Mouse (Mus musculus) Patski (cell line): Measurements from ENCODE around the gene Drg1. TPM values are rescaled to one million over a fixed set of nuclear protein-coding genes. Genes with fewer than 3 reads are reported as not detected.
"Not testable (repeated sequence)": the region's sequence is repeated elsewhere in the genome, so short reads cannot be mapped to it uniquely, and the experiment has no call there.

Source experiments
- ATAC-seq: fragments of 100-300 bp; one replicate; pipeline ENCODE4 v1.8.0; 2021
- CTCF ChIA-PET: fragments of 350-600 bp; sonication (Branson Sonifier 250); formaldehyde crosslinking; loops from one replicate; lab custom pipeline; 2022; ENCODE audit warnings: inconsistent platforms; lab: Charles Lee
- POLR2A ChIA-PET: fragments of 350-600 bp; sonication (Branson Sonifier 250); formaldehyde crosslinking; loops from one replicate; lab custom pipeline; 2022; ENCODE audit warnings: antibody characterized with exemption, inconsistent platforms; lab: Charles Lee
- DNase-seq: peaks from one replicate; pipeline ENCODE4 v3.0.0-alpha.2; 2011; ENCODE audit warnings: low read depth, low spot score
- H3K27me3 ChIP-seq: fragments of 371-371 bp; one replicate; pipeline ENCODE4 v1.5.1; 2021
- in situ Hi-C: fragments of 300-500 bp; cut with MboI; formaldehyde crosslinking; loops from 3 replicates; pipeline ENCODE4 v1.11.1; 2018; ENCODE audit warnings: low pct_unique_long_range_greater_than_20kb, mixed read lengths
- polyA plus RNA-seq: library from polyadenylated mRNA; unstranded; gene quantifications from one replicate; pipeline ENCODE4 v1.2.3, GENCODE M21; 2021

Drg1 gene
- polyA plus RNA-seq, 1 experiment from 2014 or later: 137 TPM

DNA sequence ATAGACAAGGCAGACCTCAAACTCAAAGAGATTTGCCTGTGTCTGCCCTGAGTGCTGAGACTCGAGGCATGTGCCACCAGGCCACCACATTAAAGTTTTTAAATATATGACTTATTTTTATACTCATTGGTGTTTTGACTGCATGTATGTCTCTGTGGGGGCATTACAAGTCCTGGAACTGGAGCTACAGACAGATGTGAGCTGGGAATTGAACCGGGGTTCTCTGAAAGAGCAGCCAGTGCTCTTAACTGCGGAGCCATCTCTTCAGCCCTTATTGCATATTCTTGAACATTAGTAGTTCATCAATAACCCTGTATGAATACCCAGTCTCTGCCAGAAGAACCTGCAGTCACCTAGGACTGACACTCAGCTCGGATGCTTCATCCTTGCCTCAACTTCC lies 107.4 kb downstream of the Drg1 start:
- DNase-seq, ATAC-seq, in situ Hi-C loops, H3K27me3 ChIP-seq: not testable (repeated sequence)
- ChIA-PET CTCF (interaction anchor here (15.9 to 33.7 kb wide), 3 partner anchors 14 to 32 kb away, joined by 999 to 2208 read pairs (median 1630); partner anchors contain the start of gene Sfi1), POLR2A (interaction anchor here (4.0 to 24.2 kb wide), 6 partner anchors 8 to 32 kb away, joined by 13 to 411 read pairs (median 34); partner anchors contain the start of gene Sfi1)

DNA sequence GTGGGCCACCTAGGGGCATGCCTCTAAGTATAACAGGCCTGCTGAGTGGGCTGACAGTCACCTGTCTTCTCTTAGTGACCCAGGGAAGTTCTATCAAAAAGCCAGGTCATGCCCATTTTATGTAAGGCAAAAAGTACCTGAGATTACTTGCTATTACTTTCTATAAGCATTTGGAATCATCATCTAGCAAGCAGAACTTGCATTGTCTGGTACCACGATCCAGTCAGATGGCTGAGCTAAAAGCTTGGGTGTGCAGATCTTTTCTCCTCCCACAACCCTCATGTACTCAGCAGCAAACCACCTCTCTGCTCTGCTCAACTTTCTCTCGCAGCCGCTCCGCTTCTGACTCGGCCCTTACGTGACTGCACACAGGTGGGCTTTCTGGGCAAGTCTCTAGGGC lies 108.2 kb downstream of the Drg1 start:
- DNase-seq, H3K27me3 ChIP-seq, ATAC-seq, in situ Hi-C loops: not testable (repeated sequence)
- CTCF ChIA-PET: interaction anchor here (15.9 to 33.7 kb wide), 3 partner anchors 14 to 33 kb away, joined by 999 to 2208 read pairs (median 1630); partner anchors contain the start of gene Sfi1
- POLR2A ChIA-PET: interaction anchor here (4.0 to 24.2 kb wide), 6 partner anchors 9 to 32 kb away, joined by 13 to 411 read pairs (median 34); partner anchors contain the start of gene Sfi1

- H3K27me3 ChIP-seq, DNase-seq, ATAC-seq, in situ Hi-C loops: not testable (repeated sequence)
- ChIA-PET POLR2A (interaction anchor here (4.0 to 24.2 kb wide), 6 partner anchors 9 to 33 kb away, joined by 13 to 411 read pairs (median 34); partner anchors contain the start of gene Sfi1), CTCF (interaction anchor here (15.9 to 33.7 kb wide), 3 partner anchors 15 to 34 kb away, joined by 999 to 2208 read pairs (median 1630); partner anchors contain the start of gene Sfi1)
These were observed 109.2 kb downstream of the Drg1 start for GRCm38 (mm10) chr11:3156991-3157390.

DNA sequence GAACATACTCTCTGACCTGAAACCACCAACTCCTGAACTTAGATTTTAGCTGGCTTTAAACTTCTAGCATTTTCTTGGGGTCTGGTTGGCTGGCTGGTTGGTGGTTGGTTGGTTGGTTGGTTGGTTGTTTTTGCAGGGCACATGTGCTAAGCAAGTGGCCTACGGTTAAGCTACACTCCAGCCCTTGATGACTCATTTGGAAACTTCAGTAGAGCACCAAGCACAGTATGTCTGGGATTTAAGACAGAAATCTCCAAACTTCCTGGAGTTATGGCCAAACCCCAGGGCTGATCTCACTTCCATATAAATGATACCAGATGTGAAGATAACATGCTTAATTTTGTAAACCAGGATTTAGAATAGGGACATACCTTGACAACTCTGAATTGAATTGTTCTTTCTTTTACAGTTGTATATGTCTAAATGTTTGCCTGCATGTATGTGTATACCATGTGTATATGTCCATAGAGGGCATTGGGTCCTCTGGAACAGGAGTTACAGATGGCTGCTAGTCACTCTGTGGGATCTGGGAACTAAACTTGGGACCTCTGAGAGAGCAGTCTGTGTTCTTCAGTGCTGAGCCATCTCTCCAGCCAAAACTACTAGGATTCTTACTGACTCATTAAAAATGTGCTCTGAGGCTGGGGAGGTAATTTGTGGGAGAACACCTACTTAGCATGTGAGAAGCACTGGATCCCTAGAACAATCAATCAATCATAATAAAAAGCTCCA lies 112.4 kb downstream of the Drg1 start:
- H3K27me3 ChIP-seq, in situ Hi-C loops, DNase-seq: not testable (repeated sequence)
- POLR2A ChIA-PET: interaction anchor here (0.7 to 3.3 kb wide), 9 partner anchors 8 to 45 kb away, joined by 3 to 27 read pairs (median 6); no protein-coding TSS in a partner anchor
- ATAC-seq: peak; percentile 48
- CTCF ChIA-PET: interaction anchor here (17.5 to 29.7 kb wide), 3 partner anchors 14 to 36 kb away, joined by 518 to 1630 read pairs (median 545); partner anchors contain the start of gene Sfi1

DNA sequence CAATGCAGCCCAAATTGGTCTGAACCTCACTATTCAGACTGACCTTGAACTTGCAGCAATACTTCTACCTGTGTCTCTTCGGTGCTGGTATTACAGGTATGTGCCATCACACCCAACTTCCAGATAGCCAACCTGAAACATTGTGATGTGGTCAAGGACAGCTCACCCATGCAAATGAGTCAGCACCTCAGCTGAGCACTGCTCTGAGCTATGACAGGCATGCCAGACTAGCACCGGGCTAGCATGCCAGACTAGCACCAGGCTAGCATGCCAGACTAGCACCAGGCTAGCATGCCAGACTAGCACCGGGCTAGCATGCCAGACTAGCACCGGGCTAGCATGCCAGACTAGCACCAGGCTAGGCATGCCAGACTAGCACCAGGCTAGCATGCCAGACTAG lies 114.9 kb downstream of the Drg1 start:
- ATAC-seq: peak; percentile 58
- ChIA-PET POLR2A (interaction anchor here (1.1 to 3.2 kb wide), 5 partner anchors 11 to 23 kb away, joined by 3 to 27 read pairs (median 5); no protein-coding TSS in a partner anchor), CTCF (interaction anchor here (17.5 to 29.7 kb wide), 3 partner anchors 15 to 39 kb away, joined by 518 to 1630 read pairs (median 545); partner anchors contain the start of gene Sfi1)
- in situ Hi-C loops, DNase-seq, H3K27me3 ChIP-seq: not testable (repeated sequence)

DNA sequence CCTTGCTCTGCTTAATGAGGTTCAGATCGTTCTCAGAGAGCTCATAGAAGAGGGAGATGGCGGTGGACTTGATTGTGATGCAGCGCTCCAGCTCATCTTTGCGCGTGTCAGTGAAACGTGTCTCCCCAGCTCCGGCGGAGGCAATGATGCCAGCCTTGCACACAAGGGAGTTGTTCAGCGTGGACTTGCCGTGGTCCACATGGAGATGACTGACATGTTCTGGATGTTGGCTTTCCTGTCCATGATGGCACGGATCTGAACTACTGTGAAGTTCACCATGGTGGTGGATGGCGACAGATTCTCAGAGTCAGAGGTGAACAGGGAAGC lies 115.6 kb downstream of the Drg1 start:
- H3K27me3 ChIP-seq, in situ Hi-C loops, DNase-seq, ATAC-seq: not testable (repeated sequence)
- CTCF ChIA-PET: interaction anchor here (17.5 to 29.7 kb wide), 3 partner anchors 15 to 40 kb away, joined by 518 to 1630 read pairs (median 545); partner anchors contain the start of gene Sfi1
- POLR2A ChIA-PET: interaction anchor here (1.1 to 1.5 kb wide), 3 partner anchors 12 to 27 kb away, joined by 3 to 4 read pairs (median 4); no protein-coding TSS in a partner anchor

- DNase-seq, H3K27me3 ChIP-seq, in situ Hi-C loops, ATAC-seq: not testable (repeated sequence)
- ChIA-PET POLR2A (interaction anchor here (1.1 to 2.2 kb wide), 4 partner anchors 12 to 27 kb away, joined by 3 to 5 read pairs (median 4); no protein-coding TSS in a partner anchor), CTCF (interaction anchor here (17.5 to 29.7 kb wide), 3 partner anchors 14 to 40 kb away, joined by 518 to 1630 read pairs (median 545); partner anchors contain the start of gene Sfi1)
These were observed 116.1 kb downstream of the Drg1 start for GRCm38 (mm10) chr11:3150003-3150676.

GRCm38 (mm10) chr11:3149471-3149870 lies 116.7 kb downstream of the Drg1 start:
- ChIA-PET POLR2A (interaction anchor here (1.3 to 7.0 kb wide), 5 partner anchors 9 to 28 kb away, joined by 4 to 58 read pairs (median 5); no protein-coding TSS in a partner anchor), CTCF (interaction anchor here (17.5 to 29.7 kb wide), 3 partner anchors 14 to 41 kb away, joined by 518 to 1630 read pairs (median 545); partner anchors contain the start of gene Sfi1)
- DNase-seq, H3K27me3 ChIP-seq, in situ Hi-C loops, ATAC-seq: not testable (repeated sequence)

DNA sequence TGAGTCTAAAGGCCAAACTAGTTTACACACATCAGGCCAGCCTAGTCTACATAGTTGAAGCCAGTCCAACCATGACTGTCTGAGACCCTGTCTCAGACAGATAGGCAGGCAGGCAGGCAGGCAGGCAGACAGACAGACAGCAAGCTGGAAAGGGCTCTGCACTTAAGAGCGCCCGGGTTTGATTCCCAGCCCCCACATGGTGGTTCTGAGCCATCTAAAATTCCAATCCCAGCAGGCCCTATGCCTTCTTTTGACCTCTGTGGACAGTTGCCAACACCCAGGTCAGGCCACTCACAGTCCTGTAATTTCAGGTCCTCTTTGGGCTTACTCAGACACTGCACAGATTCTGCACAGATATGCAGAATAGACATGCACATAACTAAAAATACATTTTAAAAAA lies 119.4 kb downstream of the Drg1 start:
- ChIA-PET CTCF (interaction anchor here (1.5 to 29.7 kb wide), 4 partner anchors 9 to 44 kb away, joined by 10 to 1630 read pairs (median 532); partner anchors contain the start of gene Sfi1), POLR2A (interaction anchor here (3.3 to 7.0 kb wide), 3 partner anchors 12 to 21 kb away, joined by 16 to 58 read pairs (median 27); no protein-coding TSS in a partner anchor)
- in situ Hi-C loops, DNase-seq, ATAC-seq, H3K27me3 ChIP-seq: not testable (repeated sequence)

GRCm38 (mm10) chr11:3145359-3146165 lies 120.7 kb downstream of the Drg1 start:
- DNase-seq, ATAC-seq, H3K27me3 ChIP-seq, in situ Hi-C loops: not testable (repeated sequence)
- CTCF ChIA-PET: interaction anchor here (1.5 to 29.7 kb wide), 5 partner anchors 2 to 45 kb away, joined by 10 to 1630 read pairs (median 518); partner anchors contain the start of gene Sfi1
- POLR2A ChIA-PET: interaction anchor here (1.1 to 7.0 kb wide), 5 partner anchors 11 to 36 kb away, joined by 3 to 58 read pairs (median 16); no protein-coding TSS in a partner anchor

DNA sequence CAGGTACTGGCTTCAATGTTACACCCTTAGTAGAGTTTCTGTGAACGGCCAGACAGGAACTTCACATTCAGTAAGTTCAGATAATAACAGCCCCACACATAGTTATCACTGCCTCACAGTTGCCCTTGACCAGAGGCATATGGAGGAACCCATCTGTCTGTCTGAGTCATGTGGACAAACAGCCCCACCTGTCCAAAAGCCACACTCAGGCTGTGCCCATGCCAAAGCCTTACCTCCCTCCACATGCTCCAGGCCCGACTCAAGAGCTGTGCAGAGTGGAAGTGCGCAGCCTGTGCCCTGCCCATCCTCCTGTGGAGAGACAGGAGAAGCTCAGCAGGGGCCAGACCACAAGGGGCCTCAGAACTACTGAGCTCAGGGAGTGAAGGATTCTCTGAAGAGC lies 122.2 kb downstream of the Drg1 start:
- DNase-seq, in situ Hi-C loops, ATAC-seq, H3K27me3 ChIP-seq: not testable (repeated sequence)
- CTCF ChIA-PET: interaction anchor here (17.5 to 29.7 kb wide), 4 partner anchors 3 to 46 kb away, joined by 518 to 1630 read pairs (median 532); partner anchors contain the start of gene Sfi1
- POLR2A ChIA-PET: interaction anchor here (0.9 to 7.0 kb wide), 7 partner anchors 9 to 43 kb away, joined by 3 to 58 read pairs (median 9); no protein-coding TSS in a partner anchor

- in situ Hi-C loops, DNase-seq, H3K27me3 ChIP-seq: not testable (repeated sequence)
- ATAC-seq: peak; percentile 18
- POLR2A ChIA-PET: interaction anchor here (1.5 to 7.0 kb wide), 2 partner anchors 8 to 12 kb away, joined by 3 to 58 read pairs; no protein-coding TSS in a partner anchor
- CTCF ChIA-PET: interaction anchor here (17.5 to 29.7 kb wide), 4 partner anchors 5 to 48 kb away, joined by 518 to 1630 read pairs (median 532); partner anchors contain the start of gene Sfi1
These were observed 123.8 kb downstream of the Drg1 start for GRCm38 (mm10) chr11:3142413-3142812.
